ENCODE assay signal across 8 mouse cellular contexts in genomic region chr10:75559041-75559675, GRCm38 (mm10). TPM values are rescaled to one million over a fixed set of nuclear protein-coding genes. Genes with fewer than 3 reads are reported as not detected.
A peak's percentile ranks its signal among the peaks of the same experiment; 100 is the strongest.
DNase-seq lines count a peak whose midpoint lies in the region; ATAC-seq lines count a peak whose summit lies in the region.

No protein-coding gene starts in this region.

- DNase-seq in cerebellum, adult 9-10 months, result peak; percentile 58
- DNase-seq in cerebellum, postnatal 14 days, result no peak
- DNase-seq in adrenal gland, adult 8-10 months, result no peak
- no peak for DNase-seq in lung, postnatal 36 days

- no peak overlapping the region for H3K27ac ChIP-seq in limb, embryonic 12.5 days
- no peak overlapping the region for H3K27ac ChIP-seq in stomach, embryonic 16.5 days (ENCODE audit: low read length)

- peaks cover 14% of the 10 kb centered on the region for H3K9me3 ChIP-seq in megakaryocyte, embryonic 14.5 days
- H3K9me3 ChIP-seq in limb, embryonic 12.5 days, result no peaks in the 10 kb centered on the region
- H3K9me3 ChIP-seq in stomach, embryonic 16.5 days (replicated peaks; ENCODE audit: control insufficient read depth, low read length), result no peaks in the 10 kb centered on the region

- 5% methylated on average over 14 of the region's 14 CpGs for WGBS in limb, embryonic 12.5 days
- WGBS in stomach, embryonic 16.5 days, result 5% methylated on average over 14 of the region's 14 CpGs

- H3K27me3 ChIP-seq in megakaryocyte, embryonic 14.5 days (replicated peaks), result peaks cover 91% of the 10 kb centered on the region
- peaks cover 49% of the 10 kb centered on the region for H3K27me3 ChIP-seq in limb, embryonic 12.5 days
- peaks cover 36% of the 10 kb centered on the region for H3K27me3 ChIP-seq in stomach, embryonic 16.5 days (ENCODE audit: control insufficient read depth, insufficient read depth, low read length)

- H3K4me1 ChIP-seq in megakaryocyte, embryonic 14.5 days, result peaks cover 62% of the 10 kb centered on the region
- peaks cover 39% of the 10 kb centered on the region for H3K4me1 ChIP-seq in limb, embryonic 12.5 days (replicated peaks)
- H3K4me1 ChIP-seq in stomach, embryonic 16.5 days (ENCODE audit: control insufficient read depth, insufficient read depth, low read length), result peaks cover 10% of the 10 kb centered on the region

- H3K36me3 ChIP-seq in megakaryocyte, embryonic 14.5 days (replicated peaks; ENCODE audit: low read length), result no peaks in the 10 kb centered on the region
- H3K36me3 ChIP-seq in limb, embryonic 12.5 days, result no peaks in the 10 kb centered on the region
- H3K36me3 ChIP-seq in stomach, embryonic 16.5 days (ENCODE audit: control insufficient read depth, insufficient read depth, low read length), result no peaks in the 10 kb centered on the region

- peak overlapping the region; percentile 99 for H3K4me2 ChIP-seq in limb, embryonic 12.5 days
- H3K4me2 ChIP-seq in stomach, embryonic 16.5 days (ENCODE audit: low read depth, low read length), result peak overlapping the region; percentile 99

- peak overlapping the region; percentile 5 for H3K4me3 ChIP-seq in megakaryocyte, embryonic 14.5 days (replicated peaks)
- peak overlapping the region; percentile 66 for H3K4me3 ChIP-seq in limb, embryonic 12.5 days (replicated peaks)
- peak overlapping the region; percentile 59 for H3K4me3 ChIP-seq in stomach, embryonic 16.5 days (replicated peaks; ENCODE audit: low read length)

- ATAC-seq in megakaryocyte, adult 5-6 weeks (ENCODE audit: poor library complexity, severe bottlenecking), result no peak
- ATAC-seq in limb, embryonic 12.5 days (ENCODE audit: insufficient number of reproducible peaks, insufficient read depth, low FRiP score, low TSS enrichment, low read depth), result no peak
- ATAC-seq in stomach, embryonic 16.5 days (ENCODE audit: insufficient read depth, low FRiP score), result no peak

- peak overlapping the region; percentile 81; the same call in 1 of the 2 replicates for H3K9ac ChIP-seq in limb, embryonic 12.5 days (replicated peaks)
- H3K9ac ChIP-seq in stomach, embryonic 16.5 days (ENCODE audit: low read length), result peak overlapping the region; percentile 75

RNA-seq across cellular contexts. Expression of gene Lrrc75b, which starts 1.0 kb away (rescaled TPM):
- polyA plus RNA-seq in megakaryocyte, embryonic 14.5 days (2012; ENCODE audit: insufficient read depth, low replicate concordance), result not detected in 2 replicates
- 0.58 and 0.71 TPM in 2 replicates for total RNA-seq in megakaryocyte, adult 5-6 weeks (2015)
- total RNA-seq in megakaryocyte, adult 5-6 weeks (2017), result 0.22 and 0.57 TPM in 2 replicates
- 0.93 and 1.3 TPM in 2 replicates for polyA plus RNA-seq in limb, embryonic 12.5 days (2016; fragmentation: Nextera tagmentation; extraction: Ambion mirVana)
- polyA plus RNA-seq in stomach, embryonic 16.5 days (2015; fragmentation: Nextera tagmentation; extraction: Ambion mirVana), result 1.2 and 2.0 TPM in 2 replicates
- total RNA-seq in adrenal gland, adult 8-10 months (2022), result under 1 TPM; 0.19 to 0.37 (median 0.26) TPM

RNA-seq across cellular contexts. Expression of gene Ggt1, which starts 2.2 kb away (rescaled TPM):
- 0.84 TPM in 1 of 2 replicates, not detected in the other for polyA plus RNA-seq in megakaryocyte, embryonic 14.5 days (2012; ENCODE audit: insufficient read depth, low replicate concordance)
- 3.2 TPM in 2 replicates for total RNA-seq in megakaryocyte, adult 5-6 weeks (2015)
- 4.9 and 10.0 TPM in 2 replicates for total RNA-seq in megakaryocyte, adult 5-6 weeks (2017)
- 0.79 and 0.88 TPM in 2 replicates for polyA plus RNA-seq in limb, embryonic 12.5 days (2016; fragmentation: Nextera tagmentation; extraction: Ambion mirVana)
- 35.1 and 35.4 TPM in 2 replicates for polyA plus RNA-seq in stomach, embryonic 16.5 days (2015; fragmentation: Nextera tagmentation; extraction: Ambion mirVana)
- total RNA-seq in adrenal gland, adult 8-10 months (2022), result under 1 TPM in 2 of 4 experiments, not detected in 2; 0.40 to 0.42 TPM

RNA-seq across cellular contexts. Expression of gene Ggt5, which starts 30.0 kb away (rescaled TPM):
- 4.5 and 13.7 TPM in 2 replicates for polyA plus RNA-seq in megakaryocyte, embryonic 14.5 days (2012; ENCODE audit: insufficient read depth, low replicate concordance)
- 2.0 and 2.8 TPM in 2 replicates for total RNA-seq in megakaryocyte, adult 5-6 weeks (2015)
- 2.7 and 16.8 TPM in 2 replicates for total RNA-seq in megakaryocyte, adult 5-6 weeks (2017)
- polyA plus RNA-seq in limb, embryonic 12.5 days (2016; fragmentation: Nextera tagmentation; extraction: Ambion mirVana), result 0.70 and 1.1 TPM in 2 replicates
- 4.3 and 6.5 TPM in 2 replicates for polyA plus RNA-seq in stomach, embryonic 16.5 days (2015; fragmentation: Nextera tagmentation; extraction: Ambion mirVana)
- total RNA-seq in adrenal gland, adult 8-10 months (2022), result 1 to 10 TPM; 4.2 to 9.6 (median 5.7) TPM

RNA-seq across cellular contexts. Expression of gene Gucd1, which starts 41.4 kb away (rescaled TPM):
- polyA plus RNA-seq in megakaryocyte, embryonic 14.5 days (2012; ENCODE audit: insufficient read depth, low replicate concordance), result 17.3 and 19.1 TPM in 2 replicates
- total RNA-seq in megakaryocyte, adult 5-6 weeks (2015), result 22.1 and 22.2 TPM in 2 replicates
- total RNA-seq in megakaryocyte, adult 5-6 weeks (2017), result 33.4 and 38.1 TPM in 2 replicates
- 24.0 and 30.0 TPM in 2 replicates for polyA plus RNA-seq in limb, embryonic 12.5 days (2016; fragmentation: Nextera tagmentation; extraction: Ambion mirVana)
- polyA plus RNA-seq in stomach, embryonic 16.5 days (2015; fragmentation: Nextera tagmentation; extraction: Ambion mirVana), result 24.7 and 26.7 TPM in 2 replicates
- 10 to 100 TPM; 20.3 to 23.9 (median 23.2) TPM for total RNA-seq in adrenal gland, adult 8-10 months (2022)

RNA-seq across cellular contexts. Expression of gene Snrpd3, which starts 41.8 kb away (rescaled TPM):
- polyA plus RNA-seq in megakaryocyte, embryonic 14.5 days (2012; ENCODE audit: insufficient read depth, low replicate concordance), result 18.1 TPM in 1 of 2 replicates, not detected in the other
- total RNA-seq in megakaryocyte, adult 5-6 weeks (2015), result 31.1 and 31.9 TPM in 2 replicates
- 39.2 and 42.4 TPM in 2 replicates for total RNA-seq in megakaryocyte, adult 5-6 weeks (2017)
- polyA plus RNA-seq in limb, embryonic 12.5 days (2016; fragmentation: Nextera tagmentation; extraction: Ambion mirVana), result 179 and 203 TPM in 2 replicates
- 115 and 134 TPM in 2 replicates for polyA plus RNA-seq in stomach, embryonic 16.5 days (2015; fragmentation: Nextera tagmentation; extraction: Ambion mirVana)
- total RNA-seq in adrenal gland, adult 8-10 months (2022), result 10 to 100 TPM; 82.7 to 88.0 (median 86.2) TPM

Comparison
In these comparisons a context has a peak if more than half of its experiments do, and no peak if none do; other contexts are left out.
1. H3K4me3 ChIP-seq: peak in every context shown above with its lines; median percentile 66 in limb, embryonic 12.5 days; 59 in stomach, embryonic 16.5 days; 5 in megakaryocyte, embryonic 14.5 days.
2. RNA of gene Ggt1, which starts 2.2 kb away (polyA plus RNA-seq): 35.1 to 35.4 TPM in stomach, embryonic 16.5 days; 0.79 to 0.88 TPM in limb, embryonic 12.5 days and 0.84 TPM in megakaryocyte, embryonic 14.5 days; every median in the first group is over 10 times any median in the second.